Mouse (Mus musculus): ENCODE measurements around the gene Mgst3. TPM values are rescaled to one million over a fixed set of nuclear protein-coding genes. Genes with fewer than 3 reads are reported as not detected.
A peak's percentile ranks its signal among the peaks of the same experiment; 100 is the strongest.

Mgst3 gene
- 10 to 100 TPM; 71.3 to 93.4 TPM for total RNA-seq (2021)
- long read RNA-seq, experiment 1, transcript Mgst3-201 (6 exons, 1,097 nt), result major isoform, 33 of 38 reads
- long read RNA-seq, experiment 1, partial matches to known transcripts, result 2 of 38 reads
- long read RNA-seq, experiment 1, other reads (novel, unspliced or antisense), result 3 of 38 reads
- long read RNA-seq, experiment 2, transcript Mgst3-201 (6 exons, 1,097 nt), result major isoform, 152 of 164 reads
- long read RNA-seq, experiment 2, partial matches to known transcripts, result 8 of 164 reads
- long read RNA-seq, experiment 2, other reads (novel, unspliced or antisense), result 4 of 164 reads

DNA sequence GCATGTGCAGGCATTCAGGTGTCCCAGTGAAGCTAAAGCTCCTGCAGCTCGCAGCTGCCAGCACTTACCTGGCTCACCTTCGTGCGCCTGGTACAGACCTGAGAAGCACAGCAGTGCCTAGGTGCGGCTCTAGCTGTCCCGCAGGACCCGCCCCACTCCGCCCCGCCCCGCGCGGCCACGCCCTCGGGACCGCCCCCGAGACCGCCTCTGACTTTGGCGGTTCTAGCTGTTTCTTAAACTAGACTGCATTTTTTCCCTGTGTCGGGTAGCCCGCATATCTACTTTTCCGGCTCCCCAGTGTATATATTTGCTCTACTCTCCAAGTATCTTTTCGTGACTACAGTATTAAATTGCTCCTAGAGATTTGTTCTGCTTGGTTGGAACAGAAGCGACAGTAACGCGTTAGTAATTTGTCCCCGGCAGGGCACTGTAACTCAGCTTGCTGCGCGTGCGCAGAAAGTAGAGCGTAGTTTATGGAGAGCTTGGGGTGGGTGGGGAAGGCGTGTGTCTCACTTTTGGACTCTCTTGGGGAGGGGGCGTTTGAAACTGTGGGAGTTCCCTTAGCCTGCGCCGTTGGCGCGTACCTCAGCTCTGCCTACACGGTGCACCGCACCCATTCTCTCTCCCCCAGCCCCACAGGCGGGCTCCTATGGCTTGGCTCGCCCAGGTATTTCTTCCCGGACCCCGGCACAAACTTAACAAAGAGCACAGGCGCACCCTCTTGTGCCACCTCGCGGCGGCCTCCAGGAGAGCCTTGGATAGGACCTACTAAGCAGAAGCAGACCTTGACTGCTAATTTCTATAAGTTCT, at the start of gene Mgst3:
Gene Mgst3, minus strand, starts transcription at position 159 of the 810 bp plus-strand sequence.
- peak; percentile 95 to 96 for DNase-seq (ENCODE audit: low spot score in 2 of 2)

DNA sequence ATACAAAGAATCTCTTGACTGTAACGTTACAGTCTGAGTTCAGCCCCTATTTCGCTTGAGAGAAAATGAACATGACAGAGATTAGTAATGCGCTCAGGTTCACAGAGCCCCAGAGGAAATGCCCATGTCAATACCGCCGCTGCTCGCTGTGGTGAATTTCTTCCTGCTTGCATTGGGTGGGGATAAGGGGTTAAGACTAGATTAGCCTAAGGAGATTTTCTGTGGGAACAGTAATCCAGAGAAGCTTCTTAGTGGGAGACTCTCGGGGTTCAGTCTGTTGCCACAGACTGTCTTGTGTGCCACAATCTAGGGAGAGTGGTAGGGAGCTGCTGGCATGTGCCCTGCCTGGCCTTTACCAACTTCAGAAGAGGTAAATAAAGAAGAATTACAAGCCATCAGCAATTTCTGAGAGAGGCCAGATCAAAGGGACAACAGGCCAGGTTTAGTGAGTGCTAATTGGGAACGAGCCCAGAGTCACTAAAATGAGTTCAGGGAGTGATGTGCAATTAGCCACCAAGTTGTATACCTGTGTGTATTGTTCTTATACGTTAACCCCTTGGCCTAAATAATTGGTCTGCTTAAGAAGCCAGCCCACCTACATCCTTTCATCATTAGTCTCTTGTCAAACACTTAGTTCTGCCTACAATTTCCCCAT, 44.7 kb upstream of the Mgst3 start:
- no peak for DNase-seq (ENCODE audit: low spot score in 2 of 2)

DNA sequence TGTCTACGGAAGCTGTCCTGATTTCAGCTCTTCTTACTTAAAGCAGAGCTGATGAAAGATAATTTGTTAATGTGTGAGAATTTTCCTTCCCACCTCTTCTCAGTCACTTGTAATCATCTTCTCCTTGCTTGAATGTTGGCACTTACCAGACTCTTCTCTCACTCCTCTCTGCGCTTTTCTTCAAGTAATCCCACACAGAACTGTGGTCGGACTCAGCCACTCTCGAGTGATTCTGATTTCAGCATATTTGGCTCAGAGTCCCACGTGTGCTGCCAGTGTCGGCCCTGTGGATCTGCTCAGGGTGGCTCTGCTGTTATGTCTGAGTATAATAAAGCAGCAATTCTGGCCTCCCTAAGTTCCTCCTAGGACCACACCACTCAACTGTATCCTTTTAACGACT, 43.5 kb upstream of the Mgst3 start:
- DNase-seq (ENCODE audit: low spot score in 2 of 2), result no peak

DNA sequence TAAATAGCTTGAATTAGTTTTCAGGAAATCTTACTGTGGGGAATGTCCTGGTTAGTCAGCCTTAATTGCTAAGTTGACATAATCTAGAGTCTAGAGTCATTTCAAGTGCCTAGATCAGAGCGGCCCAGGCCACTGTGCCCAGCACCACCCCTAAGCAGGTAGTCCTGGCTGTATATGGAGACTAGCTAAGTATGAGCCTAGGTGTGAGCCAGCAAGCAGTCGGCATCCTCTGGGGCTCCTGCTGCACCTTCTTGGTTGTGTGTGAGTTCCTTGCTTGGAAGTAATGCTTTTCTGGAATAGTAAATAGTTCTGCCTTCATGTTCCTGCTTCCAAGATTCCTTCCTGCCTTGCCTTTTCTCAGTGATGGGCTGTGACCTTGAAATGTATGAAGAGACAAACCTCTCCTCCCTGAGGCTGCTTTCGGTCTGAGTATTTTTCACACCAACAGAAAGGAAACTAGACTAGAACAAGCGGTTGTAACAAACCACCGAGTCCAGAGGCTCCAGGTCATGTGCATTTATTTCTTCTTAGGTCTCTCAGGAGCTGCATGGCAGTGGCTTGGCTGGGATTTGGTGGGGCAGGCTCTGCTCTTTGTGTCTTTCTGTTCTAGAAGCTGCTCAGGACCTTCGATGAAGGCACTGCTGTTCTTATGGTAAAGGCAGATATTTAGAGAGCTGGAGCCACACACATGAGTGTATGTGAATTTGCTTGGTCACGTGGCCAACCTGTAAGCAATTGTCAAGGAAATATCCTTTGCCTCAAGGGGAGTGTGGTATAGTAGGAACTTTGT, 42.7 kb upstream of the Mgst3 start:
- no peak for DNase-seq (ENCODE audit: low spot score in 2 of 2)

DNA sequence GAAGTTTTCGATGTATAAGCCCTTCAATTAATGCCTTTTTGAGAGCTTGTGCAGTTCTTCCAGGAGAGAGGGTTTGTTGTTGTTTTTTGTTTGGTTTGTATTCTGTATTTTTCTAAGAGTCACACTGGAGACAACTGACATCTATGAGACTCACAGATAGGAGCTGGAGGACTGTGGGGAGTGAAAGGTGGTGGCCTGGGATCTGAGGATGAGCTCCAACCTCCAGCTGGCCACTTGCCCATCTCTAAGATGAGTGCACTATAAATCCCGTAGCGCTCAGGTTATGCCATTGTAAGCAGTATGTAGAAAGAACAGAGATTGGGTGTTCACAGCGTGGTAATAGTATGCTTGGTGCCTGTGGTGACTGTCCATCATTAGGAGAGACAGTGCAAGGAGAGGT, 41.3 kb upstream of the Mgst3 start:
- no peak for DNase-seq (ENCODE audit: low spot score in 2 of 2)

DNA sequence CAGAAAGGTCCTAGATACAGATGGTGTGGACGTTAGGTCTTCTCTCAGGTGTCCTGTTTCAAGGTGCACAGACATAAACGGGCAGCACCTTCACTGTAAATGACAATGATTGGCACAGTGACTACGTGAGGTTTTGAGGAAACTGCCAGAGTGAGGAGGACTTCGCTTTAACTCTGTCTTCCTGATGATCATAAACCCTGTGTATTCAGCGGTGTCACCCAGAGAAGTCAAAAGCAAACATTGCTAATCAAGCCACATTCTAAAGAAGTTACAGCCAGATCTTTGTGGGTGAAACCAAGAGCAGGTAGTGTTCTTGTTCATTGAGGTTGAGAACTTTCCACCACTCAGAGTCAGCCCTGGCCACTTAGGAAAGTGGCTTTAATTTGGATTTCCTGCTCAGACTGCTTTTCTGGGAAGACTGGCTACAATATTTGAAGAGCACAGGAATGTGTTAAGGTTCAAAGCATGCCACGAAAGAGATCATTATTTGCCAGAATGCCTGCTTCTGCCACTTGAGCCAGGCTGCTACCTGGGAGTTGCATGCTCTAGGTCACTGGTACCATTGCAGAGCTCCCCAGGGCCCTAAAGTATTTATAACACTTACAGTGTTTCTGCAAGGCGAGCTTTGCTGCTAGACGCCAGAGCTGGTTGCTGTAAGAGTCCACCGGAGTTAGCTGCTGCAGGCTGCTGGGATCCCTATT, 37.5 kb upstream of the Mgst3 start:
- DNase-seq (ENCODE audit: low spot score in 2 of 2), result no peak

DNA sequence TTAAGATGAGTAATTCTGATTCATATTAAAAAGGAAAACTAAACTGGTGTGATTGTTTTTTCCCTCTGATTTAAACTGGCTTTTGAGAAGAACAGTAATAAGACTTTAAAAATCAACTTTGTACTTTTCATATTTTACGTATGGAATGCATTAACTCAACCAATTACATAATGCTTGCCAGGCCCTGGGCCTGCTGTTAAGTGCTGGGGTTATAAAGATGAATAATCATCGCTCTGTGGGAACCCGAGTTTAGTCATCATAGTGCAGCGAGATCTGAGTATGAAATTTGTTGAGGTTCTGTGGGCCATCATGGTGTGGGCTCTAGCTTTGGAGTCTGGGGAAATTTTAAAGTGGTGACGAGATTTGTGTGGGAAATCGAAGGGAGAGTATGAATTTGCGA, 33.0 kb upstream of the Mgst3 start:
- DNase-seq (ENCODE audit: low spot score in 2 of 2), result no peak

DNA sequence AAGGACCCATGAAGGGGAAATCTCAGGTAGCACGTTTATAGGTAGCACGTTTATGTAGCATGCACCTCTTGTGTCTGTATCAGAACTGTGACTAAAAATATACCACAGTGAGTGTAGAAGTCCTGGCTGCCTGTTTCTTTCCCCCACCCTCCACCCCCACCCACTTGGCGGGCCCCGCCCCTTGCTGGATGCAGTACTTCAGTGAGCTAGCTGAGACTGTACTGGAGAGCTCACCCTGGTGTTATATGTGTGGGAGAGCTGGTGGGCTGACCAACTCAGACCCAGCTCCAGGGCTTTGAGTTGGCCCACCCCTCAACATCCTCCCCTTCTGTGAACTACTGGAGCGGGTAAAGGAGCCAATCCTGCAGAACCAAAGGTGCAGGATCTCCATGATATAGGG, 31.9 kb upstream of the Mgst3 start:
- no peak for DNase-seq (ENCODE audit: low spot score in 2 of 2)

DNA sequence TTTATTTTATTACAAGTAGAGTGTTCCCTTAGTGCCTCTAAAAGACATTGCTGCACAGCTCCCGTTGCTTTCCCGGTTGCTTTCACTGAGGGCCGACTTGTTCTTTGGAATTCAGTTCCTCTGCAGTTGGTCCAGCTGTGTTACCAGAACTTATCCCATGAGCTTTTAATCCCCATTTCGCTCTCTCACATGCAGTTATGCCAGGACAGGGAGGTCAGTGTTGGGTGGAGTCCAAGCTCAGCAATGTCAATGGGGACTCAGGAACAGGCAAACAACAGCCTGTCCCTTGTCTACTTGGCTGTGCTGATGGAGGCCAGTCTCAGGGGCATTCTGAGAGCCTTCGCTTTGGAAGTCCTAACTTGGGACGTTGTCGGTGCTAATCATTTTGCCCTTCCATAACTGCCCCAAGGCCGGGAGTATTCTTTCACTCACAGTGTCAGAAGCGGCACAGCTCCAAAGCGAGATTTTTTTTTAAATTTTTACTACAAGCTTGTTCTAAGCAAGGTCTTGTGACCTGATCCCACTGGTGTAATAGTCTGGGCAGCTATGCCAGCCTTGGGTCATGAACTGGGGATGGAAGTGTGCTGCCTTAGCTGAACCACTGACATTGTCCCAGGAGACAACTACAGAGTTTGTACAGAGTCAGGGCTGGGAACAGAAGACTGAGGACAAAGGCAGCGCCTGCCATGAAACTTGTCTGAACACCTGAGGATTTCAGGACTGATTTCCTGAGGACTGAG, 29.0 kb upstream of the Mgst3 start:
- no peak for DNase-seq (ENCODE audit: low spot score in 2 of 2)

DNA sequence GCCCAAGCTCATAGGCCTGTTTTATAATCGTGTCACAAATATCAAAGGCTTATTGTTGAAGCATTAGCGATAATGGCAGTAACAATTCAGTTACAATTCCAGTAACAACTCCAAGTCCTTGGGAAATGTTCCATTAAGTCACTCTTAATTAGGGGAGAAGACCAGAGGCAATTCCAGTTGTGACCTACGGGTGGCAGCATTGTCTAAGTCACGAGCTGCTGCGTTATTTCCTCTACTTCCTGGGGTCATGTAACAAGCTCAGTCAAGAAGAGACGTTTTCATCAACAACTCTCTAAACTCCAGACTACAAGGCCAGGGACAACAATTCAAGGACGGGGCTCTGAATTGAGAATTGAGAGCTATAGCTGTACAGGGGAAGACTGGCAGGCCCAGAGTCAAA, 21.2 kb upstream of the Mgst3 start:
- peak; percentile 58 to 70 for DNase-seq (ENCODE audit: low spot score in 2 of 2)

DNA sequence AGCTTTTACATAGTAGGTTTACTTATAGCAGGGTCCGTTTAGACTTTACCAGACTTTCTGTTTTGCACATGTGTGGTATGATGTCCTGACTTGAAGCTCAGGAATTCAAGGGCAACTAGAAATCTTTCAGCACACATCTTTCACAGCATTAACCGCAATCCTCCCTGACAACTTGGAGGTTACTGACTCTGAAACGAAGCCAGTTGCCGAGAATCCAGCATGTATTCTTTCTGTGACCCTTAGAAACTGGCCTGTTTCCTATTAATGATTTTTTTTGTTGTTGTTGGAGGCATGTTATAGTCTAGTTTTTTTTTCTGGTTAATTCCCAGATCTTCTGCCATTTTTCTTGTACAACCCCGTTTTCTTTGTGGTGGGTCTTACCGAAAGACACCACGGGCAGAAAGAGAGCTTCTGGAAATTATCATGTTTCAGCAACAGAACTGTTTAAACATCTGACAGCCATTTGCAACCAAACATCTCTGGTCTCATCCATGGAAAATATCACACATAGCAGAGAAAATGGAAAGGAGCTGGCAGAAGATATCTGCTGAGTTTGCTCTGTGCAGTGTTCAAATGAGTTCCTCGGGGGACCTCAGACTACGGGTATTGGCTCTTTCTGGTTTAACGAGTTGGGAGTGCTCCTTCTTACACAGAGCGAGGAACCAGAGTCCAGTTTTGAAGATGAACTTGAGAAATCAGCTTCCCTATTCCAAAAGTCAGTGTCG, 18.5 kb upstream of the Mgst3 start:
- DNase-seq (ENCODE audit: low spot score in 2 of 2), result no peak

DNA sequence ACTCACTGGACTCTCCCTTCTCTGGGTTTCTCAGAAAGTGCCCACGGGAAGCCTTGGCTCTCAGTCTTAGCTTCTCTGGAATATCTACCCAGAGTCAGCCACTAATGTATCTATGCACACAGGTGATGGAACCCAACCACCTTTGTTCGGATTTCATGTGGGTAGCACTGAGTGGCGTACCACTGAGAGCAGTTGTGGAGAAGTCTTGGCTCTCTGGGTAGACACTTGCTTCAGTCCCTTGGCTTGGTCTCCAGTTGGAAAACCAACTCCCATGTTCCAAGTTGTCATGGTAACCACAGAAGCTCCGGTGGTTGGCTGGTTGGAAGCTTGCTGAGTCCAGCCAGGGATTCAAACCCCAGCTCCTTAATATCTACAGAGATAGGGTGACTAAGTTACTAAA, 16.0 kb upstream of the Mgst3 start:
- no peak for DNase-seq (ENCODE audit: low spot score in 2 of 2)

DNA sequence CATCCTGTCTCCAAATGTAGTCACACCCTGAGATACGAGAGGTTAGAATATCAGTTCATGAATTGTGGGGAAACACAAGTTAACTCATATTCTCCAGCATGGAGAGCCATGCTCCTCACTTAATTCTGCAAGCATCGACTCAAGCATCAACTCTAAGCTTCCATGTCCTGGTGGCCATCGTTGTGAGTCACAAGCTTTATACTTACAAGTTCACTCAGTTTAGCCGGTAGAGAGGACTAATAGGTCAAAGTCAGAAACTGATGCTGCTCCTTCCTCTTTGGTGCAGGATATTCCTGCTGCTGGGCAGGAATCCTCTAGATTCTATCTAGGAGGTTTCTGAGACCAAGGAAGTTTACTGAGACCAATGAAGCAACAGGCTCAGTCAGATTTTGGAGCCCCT, 11.6 kb upstream of the Mgst3 start:
- no peak for DNase-seq (ENCODE audit: low spot score in 2 of 2)

DNA sequence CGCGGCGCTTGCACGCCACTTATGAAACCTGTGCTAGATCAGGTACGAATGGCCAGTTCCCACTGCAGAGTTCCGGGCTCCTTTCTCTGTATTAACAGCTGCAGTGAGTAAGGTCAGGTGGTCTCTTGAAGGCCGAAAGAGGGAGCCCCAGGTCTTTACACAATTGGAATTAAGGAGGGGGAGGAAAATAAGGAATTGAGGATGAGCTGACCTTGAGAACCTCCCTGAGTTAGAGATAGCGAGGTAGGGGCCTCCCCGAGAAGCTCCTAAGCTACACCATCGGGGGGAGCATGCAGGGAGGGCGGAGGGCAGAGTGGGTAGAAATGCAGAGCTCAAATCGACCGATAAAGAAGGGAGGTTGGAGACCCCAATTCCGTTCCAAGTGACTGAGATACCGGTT, 360 bp downstream of the Mgst3 start:
- DNase-seq (ENCODE audit: low spot score in 2 of 2), result no peak

DNA sequence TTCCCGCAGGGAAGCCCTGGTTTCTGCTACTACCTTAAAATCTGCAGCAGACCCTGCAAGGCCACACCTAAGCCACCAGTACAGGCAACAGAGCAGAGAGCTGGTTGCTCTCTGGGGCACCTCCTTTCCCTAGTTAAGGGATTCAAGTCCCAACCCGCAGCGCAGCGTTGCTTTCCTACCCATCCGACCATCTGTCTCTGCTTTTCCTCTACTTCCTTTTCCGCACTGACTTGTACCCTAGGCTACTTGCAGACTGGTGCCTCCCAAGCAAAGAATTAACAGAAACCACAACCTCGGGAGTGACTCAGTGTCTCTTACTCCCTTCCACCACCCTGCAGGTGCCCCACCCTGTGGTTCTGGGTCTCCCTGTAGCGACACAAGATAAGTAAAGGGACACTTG, 954 bp downstream of the Mgst3 start:
- no peak for DNase-seq (ENCODE audit: low spot score in 2 of 2)

DNA sequence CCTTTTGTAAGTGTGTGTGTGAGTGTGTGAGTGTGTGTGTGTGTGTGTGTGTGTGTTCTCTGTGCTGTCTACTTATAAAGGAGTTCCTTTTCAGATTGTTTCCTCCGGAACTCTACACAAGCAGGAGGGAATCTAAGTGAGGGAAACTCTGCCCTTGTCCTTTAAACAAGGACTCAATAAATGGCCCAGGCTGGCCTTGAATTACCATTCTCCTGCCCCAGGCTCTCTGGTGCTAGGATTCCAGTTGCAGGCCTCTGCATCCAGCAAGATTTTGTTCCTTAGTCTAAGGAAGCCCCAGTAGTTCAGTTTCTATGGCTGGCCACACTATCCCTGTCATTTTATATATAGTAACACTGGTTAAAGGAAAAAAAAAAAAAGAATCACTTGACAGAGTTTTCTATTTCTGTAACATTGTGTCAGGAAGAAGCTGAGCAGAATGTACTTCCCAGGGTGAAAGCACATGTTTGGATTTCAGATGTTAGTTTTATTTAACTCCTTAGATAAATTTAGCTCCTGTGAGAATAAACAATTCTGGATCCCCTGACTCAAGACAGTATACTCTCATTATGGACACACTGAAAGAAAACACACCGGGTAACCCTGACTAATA, 1.5 kb downstream of the Mgst3 start:
- DNase-seq (ENCODE audit: low spot score in 2 of 2), result peak in 1 of 2 experiments; percentile 26

DNA sequence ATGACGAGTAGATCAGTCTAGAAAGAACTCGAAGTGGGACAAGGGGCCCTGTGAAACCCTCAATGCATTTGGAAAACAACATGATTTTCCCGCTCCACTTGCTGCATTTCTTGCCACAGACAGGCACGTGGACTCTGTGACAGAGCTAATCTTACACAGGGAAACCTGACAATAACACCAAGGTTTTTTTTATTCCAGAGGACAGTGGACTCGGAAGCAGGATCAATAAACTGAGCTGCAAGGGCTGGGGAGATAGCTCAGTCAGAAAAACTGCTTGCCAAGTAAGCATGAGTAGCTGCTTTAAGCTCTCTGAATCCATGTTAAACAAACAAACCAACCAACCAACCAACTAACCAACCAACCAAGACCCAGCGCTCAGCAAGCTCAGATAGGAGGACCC, 2.4 kb downstream of the Mgst3 start:
- DNase-seq (ENCODE audit: low spot score in 2 of 2), result no peak

DNA sequence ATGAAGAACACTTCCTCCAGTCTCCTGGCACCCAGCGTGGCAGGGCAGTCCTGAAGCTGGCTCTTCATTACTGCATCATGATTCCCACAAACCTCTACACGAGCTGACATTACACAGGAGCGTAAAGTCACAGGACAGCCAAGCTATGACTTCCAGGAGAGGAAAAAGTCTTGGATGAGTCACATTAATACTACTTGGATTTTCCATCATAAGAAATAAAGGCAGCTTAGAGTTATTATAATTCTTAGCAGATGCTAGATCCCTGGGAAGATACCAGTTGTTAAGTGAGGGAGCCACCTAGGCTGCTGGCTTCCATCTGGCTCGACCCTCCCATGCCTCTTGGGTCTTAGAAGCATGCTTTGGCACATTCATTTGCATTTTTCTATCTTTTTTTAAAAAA, 3.3 kb downstream of the Mgst3 start:
- DNase-seq (ENCODE audit: low spot score in 2 of 2), result no peak

DNA sequence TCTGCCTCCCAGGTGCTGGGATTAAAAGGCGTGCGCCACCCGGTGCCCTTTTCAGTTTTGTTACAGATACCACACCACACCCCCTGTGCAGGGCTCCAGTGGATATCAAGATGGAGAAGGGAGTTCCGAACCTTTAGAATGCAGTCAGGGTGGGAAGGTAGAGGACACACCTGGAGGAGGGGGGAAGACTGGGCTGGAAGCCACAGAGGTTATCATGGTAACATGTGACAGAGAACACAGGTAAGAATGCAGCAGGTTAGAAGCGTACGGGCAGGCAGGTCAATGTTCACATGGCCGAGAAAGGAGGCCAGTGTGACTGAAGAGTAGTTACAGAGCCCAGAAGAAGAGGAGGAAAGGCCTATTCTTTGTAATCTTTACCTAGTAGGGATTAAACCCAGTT, 4.1 kb downstream of the Mgst3 start:
- DNase-seq (ENCODE audit: low spot score in 2 of 2), result no peak

Data from adrenal gland, adult 18-20 months (tissue).